Mouse (Mus musculus): ENCODE measurements around the gene Sspn. TPM values are rescaled to one million over a fixed set of nuclear protein-coding genes. Genes with fewer than 3 reads are reported as not detected.

The Sspn gene
- 0.05 TPM in 1 of 2 replicates, not detected in the other for total RNA-seq (2017)

DNA sequence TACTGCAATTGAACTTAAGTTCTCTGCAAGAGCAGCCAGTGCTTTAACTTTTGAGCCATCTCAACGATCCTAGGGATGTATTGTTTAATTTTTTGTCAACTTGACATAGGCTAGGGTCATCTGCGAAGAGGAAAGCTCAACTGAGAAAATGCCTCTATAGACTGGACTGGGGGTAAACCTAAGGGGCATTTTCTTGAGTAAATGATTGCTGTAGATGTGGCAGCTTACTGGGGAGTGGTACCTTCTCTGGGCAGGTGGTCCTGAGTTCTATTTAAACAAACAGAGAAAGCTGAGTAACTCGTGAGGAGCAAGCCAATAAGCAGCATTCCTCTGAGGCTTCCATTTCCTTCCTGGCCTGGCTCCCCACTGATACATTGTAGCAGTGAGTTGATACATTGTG, at the start of gene Sspn:
Gene Sspn, plus strand, starts transcription at position 301 of the 400 bp plus-strand sequence.
- ATAC-seq (replicated peaks in 1 of 2; ENCODE audit: insufficient read depth in 1 of 2, low FRiP score in 2 of 2, low TSS enrichment in 1 of 2, low read depth in 1 of 2, poor library complexity in 2 of 2, severe bottlenecking in 2 of 2) = no peak

DNA sequence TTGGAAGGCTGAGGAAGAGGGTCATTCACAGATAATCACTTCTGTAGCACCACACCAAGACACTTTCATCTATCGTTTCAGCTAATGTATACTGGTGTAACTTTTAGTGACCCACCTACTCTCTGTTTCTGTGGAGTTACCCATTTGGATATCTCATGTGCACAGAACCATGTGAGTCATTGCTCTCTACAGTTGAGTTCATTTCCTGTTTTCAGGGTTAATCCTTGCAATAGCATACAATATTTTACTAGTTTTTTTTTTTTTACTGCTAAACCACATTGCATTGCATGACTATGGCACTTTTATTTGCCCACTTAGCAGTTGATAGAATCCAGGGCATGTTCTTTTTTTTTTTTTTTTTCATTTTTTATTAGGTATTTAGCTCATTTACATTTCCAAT, 48.4 kb upstream of the Sspn start:
- peak; percentile 37 to 50; a peak in 2 of 4 replicates for ATAC-seq (replicated peaks in 1 of 2; ENCODE audit: insufficient read depth in 1 of 2, low FRiP score in 2 of 2, low TSS enrichment in 1 of 2, low read depth in 1 of 2, poor library complexity in 2 of 2, severe bottlenecking in 2 of 2)

DNA sequence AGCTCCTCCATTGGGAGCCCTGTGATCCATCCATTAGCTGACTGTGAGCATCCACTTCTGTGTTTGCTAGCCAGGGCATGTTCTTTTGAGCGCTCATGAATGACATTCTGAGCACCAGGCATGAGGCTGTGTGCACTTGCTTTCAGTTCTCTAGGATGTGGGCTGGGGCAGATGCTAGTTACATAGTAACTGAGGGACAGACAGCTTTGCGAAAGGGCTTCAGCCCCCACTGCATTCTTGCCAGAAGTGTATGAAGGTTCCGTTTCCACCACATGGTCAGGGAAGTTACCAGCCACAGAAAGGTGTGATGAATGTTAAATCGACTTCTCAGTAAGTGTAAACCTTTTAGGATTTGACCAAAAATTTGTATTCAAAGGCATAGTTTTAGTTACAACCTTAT, 47.8 kb upstream of the Sspn start:
- peak; percentile 54 to 72 for ATAC-seq (replicated peaks in 1 of 2; ENCODE audit: insufficient read depth in 1 of 2, low FRiP score in 2 of 2, low TSS enrichment in 1 of 2, low read depth in 1 of 2, poor library complexity in 2 of 2, severe bottlenecking in 2 of 2)

DNA sequence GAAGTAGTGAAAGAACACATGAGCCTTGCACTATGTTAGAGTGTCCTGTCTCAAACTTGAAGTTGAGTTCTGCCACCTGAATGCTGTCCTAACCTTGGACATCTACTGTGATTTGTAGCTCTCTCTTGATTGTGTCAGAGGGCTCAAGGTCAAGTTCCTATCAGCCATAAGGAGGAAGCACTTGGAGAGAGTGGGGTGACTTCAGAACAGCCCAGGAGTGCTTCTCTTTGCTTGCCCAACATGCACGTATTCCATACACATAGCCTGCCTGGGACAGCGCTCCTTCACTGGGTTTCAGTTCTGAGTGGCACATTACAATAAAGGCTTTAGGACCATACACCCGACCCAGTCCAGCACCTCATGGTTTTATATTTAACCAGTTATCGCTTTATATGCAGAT, 46.4 kb upstream of the Sspn start:
- ATAC-seq (replicated peaks in 1 of 2; ENCODE audit: insufficient read depth in 1 of 2, low FRiP score in 2 of 2, low TSS enrichment in 1 of 2, low read depth in 1 of 2, poor library complexity in 2 of 2, severe bottlenecking in 2 of 2) = no peak

DNA sequence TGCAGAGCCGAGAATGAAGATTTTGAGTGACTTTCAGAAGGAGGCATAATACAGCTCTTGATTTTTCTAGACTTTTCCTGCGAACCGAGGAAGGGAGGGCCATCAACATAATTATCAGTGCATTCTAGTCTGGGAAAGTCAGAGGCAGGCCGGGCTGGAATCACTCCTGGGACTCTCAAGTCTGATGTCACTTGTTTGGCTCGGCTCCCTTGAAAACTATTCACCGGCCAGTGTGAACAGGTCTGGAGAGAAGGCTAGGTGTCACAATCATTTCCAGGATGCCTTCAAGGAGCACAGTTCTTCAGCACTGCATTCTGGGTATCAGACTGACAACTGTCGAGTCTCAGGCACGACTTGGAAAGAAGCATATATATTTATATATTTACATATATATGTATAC, 45.2 kb upstream of the Sspn start:
- no peak for ATAC-seq (replicated peaks in 1 of 2; ENCODE audit: insufficient read depth in 1 of 2, low FRiP score in 2 of 2, low TSS enrichment in 1 of 2, low read depth in 1 of 2, poor library complexity in 2 of 2, severe bottlenecking in 2 of 2)

DNA sequence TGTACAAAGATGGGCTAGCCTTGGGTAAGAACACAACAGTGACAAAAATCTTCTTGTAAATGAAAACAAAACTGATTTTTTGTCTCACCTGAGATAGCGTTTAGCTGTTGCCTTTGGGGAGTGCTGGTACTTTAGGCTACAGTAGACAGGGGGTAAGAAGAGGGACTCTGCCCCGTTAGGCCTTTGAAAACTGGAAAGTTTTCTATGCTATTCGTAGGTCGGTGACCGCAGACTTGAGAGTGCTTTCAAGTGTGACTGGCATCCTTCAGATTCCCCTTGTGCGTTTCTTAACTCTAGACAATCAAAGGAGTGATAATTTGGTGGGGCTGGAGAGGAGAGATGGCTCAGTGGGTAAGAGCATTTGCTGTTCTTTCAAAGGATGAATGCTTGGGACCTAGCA, 43.7 kb upstream of the Sspn start:
- ATAC-seq (replicated peaks in 1 of 2; ENCODE audit: insufficient read depth in 1 of 2, low FRiP score in 2 of 2, low TSS enrichment in 1 of 2, low read depth in 1 of 2, poor library complexity in 2 of 2, severe bottlenecking in 2 of 2) = no peak

DNA sequence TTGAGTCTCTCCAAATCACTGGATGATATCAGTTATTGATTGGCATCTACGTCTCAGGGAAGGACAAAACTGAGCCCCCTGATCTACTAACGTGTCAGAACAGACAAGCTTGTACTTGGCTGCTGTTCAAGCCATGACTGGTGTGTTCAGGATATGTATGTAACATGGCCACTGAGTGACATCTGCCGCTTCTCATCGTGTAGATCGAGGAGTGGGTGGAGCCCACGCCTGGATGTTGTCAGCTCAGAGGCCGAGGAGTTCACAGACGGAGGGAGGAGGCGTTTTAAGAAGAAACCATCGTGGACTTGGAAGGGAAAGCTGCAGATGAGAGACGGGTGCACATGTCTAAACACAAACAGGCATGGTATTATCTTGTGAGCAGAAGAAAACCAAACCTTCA, 39.5 kb upstream of the Sspn start:
- ATAC-seq (replicated peaks in 1 of 2; ENCODE audit: insufficient read depth in 1 of 2, low FRiP score in 2 of 2, low TSS enrichment in 1 of 2, low read depth in 1 of 2, poor library complexity in 2 of 2, severe bottlenecking in 2 of 2) = no peak

DNA sequence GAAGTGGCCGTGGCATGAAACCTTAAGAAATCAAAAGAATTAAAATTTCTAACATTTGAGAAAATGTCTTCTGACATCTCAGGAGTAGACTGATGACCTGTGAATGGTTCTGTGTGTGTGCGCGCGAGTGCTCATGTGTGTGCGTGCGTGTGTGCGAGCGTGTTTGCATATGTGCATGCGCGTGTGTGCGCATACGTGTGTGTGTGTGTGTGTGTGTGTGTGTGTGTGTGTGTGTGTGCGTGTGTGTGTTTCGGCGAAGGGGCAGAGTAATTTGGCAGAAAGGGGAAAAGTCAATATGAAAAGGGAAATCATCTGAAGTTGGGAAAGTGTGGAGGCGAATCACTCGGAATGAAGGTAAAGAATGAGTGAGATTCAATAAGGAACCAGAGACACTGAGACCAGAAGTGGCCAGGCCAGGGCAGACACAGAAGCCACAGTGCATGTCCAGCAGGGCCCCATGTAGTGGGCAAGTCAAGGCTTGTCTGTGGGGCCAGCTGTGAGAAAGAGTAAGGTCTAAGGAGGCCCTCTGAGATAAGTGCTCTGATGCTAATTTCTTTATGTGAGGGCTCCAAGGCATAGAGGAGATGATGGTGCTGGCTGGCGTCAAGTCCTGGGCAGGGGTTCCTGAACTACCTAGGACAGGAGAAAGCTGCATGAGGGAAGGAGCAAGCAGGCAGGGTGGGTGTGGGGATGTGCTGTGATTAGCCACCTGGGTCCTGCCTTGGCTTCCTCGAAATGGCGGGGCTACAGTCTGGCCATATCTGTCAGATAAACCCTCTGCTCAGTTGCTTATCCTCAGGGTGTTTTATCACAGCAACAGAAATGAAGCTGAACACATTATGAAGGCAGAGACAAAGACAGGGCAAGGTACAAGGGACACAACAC, 38.8 kb upstream of the Sspn start:
- ATAC-seq (replicated peaks in 1 of 2; ENCODE audit: insufficient read depth in 1 of 2, low FRiP score in 2 of 2, low TSS enrichment in 1 of 2, low read depth in 1 of 2, poor library complexity in 2 of 2, severe bottlenecking in 2 of 2) = no peak

DNA sequence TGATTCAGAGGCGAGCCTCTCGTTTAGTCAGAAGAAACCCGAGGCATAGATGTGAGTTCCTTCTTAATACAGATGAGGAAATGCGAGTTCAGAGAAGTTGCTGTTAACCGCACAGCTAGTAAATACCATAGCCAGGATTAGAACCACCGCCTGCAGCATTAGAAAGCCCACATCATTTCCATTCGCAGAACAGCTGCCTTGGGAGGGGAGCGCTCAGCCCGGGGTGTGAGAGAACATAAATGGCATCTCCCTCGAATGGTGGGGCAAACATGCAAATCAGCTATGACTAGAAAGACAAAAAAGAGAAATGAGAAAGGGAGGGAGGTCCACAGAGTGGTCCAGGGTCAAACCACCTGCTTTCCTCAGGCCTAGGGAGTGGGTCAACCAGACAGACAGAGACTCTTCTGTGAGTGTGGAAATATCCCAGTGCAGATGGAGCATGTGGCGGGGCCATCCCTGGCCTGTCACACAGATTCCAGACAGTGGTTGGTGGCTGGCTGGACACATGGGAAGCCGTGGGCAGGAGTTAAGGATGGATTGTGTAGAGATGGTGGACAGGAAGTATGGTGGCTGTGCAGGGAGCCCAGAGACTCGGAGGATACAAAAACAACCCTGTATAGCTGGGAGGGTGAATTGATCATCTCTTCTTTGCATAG, 37.9 kb upstream of the Sspn start:
- ATAC-seq (replicated peaks in 1 of 2; ENCODE audit: insufficient read depth in 1 of 2, low FRiP score in 2 of 2, low TSS enrichment in 1 of 2, low read depth in 1 of 2, poor library complexity in 2 of 2, severe bottlenecking in 2 of 2) = peak in 1 of 2 experiments; percentile 10; a peak in 1 of 4 replicates

DNA sequence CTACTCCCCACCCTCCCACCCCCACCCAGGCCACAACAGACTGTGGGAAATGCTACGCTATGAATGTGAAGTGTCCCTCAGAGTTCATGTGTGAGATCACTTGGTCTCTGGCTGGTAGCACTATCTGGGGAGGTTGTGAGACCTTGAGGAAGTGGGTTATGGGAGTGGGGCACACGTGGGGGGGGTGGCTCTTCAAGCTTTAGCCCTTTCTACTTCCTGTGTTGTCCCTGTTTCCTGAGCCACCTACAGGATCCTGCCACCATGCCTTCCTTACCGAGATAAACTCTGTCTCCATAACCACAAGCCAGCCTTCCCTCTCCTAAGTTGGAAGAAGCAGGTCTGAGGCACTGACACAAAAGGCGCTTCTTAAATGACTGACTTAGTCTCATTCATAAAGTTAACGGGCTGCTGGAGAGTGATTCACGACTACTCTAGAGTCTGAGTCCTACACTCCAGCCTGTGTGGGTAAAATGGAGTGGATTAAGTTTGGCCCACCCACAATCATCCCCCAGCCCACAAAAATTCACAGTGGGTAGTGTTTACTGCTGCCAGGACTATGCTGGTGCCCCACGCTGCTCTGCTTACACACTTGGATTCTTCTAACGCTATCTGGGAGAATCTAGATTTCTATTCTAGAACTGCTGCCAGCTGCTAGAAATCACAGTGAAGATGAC, 36.6 kb upstream of the Sspn start:
- peak; percentile 53 to 56 for ATAC-seq (replicated peaks in 1 of 2; ENCODE audit: insufficient read depth in 1 of 2, low FRiP score in 2 of 2, low TSS enrichment in 1 of 2, low read depth in 1 of 2, poor library complexity in 2 of 2, severe bottlenecking in 2 of 2)

DNA sequence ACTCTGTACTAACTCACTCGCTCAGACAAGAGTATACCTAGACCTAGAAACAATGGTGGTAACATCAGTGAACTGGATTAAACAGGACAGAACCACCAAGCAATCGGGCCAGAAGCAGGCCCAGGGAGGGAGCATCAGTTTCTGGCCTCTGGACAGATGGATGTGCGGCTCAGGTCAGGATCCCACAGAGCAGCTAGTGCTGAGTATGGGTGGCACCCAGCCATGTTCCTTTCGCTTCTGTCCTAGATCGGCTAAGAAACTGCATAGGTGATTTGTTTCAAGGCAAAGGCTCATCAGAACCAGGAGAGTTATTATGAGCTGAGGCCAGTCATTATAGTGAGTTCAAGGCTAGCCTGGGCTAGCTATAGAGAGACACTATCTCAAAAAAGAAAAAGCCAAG, 27.3 kb upstream of the Sspn start:
- ATAC-seq (replicated peaks in 1 of 2; ENCODE audit: insufficient read depth in 1 of 2, low FRiP score in 2 of 2, low TSS enrichment in 1 of 2, low read depth in 1 of 2, poor library complexity in 2 of 2, severe bottlenecking in 2 of 2) = no peak

DNA sequence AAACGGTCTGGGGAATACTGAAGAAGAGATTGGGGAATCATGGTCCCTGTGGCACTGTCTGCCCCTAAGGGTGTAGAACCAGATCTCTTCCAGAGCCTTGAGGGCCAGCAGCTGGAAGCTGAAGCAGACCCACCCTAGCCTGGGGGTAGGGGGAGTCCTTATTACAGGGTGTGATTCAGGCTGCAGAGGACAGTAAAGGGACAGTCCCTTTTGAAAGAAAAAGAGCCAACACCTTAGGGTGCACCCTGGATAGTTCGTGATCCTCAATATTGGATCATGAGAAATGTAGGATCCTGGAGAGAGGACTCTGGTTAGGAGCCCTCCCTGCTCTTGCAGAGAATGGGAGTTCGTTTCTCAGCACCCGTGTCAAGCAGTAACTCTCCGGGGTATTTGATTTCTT, 26.8 kb upstream of the Sspn start:
- no peak for ATAC-seq (replicated peaks in 1 of 2; ENCODE audit: insufficient read depth in 1 of 2, low FRiP score in 2 of 2, low TSS enrichment in 1 of 2, low read depth in 1 of 2, poor library complexity in 2 of 2, severe bottlenecking in 2 of 2)

DNA sequence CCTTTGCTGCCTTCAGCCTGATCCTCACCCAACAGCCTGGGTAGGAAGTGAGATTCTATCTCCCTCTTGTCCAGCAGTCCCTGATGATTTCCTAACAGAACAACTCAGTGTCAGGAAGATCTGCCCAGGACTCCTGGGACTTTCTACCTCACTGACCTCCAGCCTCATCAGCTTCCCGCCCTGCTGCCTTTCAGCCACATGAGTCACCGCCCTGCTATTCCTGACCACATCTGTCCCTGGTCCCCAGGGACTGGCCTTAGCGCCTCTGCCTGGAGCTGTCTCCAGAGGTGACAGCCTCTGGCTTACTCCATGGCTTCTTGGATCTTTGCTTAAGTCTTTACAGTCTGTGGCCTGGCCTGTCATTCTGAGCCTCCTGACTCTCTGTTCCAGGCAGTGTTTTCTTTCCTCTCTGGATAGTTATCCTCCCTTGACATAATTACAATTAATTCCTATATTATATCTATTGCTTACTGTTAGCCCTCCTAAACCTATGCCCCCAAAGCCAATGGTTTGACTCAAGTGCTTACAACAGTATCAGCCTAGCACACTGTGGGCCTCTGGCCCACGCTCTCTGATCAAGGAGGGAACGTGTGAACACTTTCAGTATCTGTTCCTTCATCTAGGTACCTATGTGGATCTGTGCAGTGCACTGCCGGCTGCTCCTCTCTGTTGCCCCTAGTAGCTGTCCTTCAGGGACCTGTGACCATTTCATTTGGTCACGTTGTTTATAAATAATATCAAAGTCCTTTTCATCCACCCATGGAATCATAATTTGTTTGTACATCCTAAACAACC, 25.1 kb upstream of the Sspn start:
- no peak for ATAC-seq (replicated peaks in 1 of 2; ENCODE audit: insufficient read depth in 1 of 2, low FRiP score in 2 of 2, low TSS enrichment in 1 of 2, low read depth in 1 of 2, poor library complexity in 2 of 2, severe bottlenecking in 2 of 2)

DNA sequence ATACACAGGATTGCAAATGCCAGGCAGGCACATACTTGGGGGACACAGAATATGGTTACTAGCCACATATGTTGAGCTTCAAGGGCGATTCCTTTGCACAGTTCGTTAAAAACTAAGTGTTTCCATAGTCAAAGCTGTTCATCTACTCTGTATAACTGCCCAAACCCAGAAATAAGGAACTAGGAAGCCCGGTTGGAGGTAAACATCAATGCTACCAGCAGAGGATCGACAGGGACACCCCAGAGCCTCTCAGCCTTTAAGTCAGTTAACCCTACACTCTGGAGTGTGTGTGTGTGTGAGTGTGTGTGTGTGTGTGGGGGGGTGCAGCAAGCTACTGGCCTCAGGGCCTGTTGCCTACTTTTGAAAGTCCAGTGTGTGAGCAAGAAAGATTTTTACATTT, 21.5 kb upstream of the Sspn start:
- peak; percentile 71 to 77; a peak in 3 of 4 replicates for ATAC-seq (replicated peaks in 1 of 2; ENCODE audit: insufficient read depth in 1 of 2, low FRiP score in 2 of 2, low TSS enrichment in 1 of 2, low read depth in 1 of 2, poor library complexity in 2 of 2, severe bottlenecking in 2 of 2)

DNA sequence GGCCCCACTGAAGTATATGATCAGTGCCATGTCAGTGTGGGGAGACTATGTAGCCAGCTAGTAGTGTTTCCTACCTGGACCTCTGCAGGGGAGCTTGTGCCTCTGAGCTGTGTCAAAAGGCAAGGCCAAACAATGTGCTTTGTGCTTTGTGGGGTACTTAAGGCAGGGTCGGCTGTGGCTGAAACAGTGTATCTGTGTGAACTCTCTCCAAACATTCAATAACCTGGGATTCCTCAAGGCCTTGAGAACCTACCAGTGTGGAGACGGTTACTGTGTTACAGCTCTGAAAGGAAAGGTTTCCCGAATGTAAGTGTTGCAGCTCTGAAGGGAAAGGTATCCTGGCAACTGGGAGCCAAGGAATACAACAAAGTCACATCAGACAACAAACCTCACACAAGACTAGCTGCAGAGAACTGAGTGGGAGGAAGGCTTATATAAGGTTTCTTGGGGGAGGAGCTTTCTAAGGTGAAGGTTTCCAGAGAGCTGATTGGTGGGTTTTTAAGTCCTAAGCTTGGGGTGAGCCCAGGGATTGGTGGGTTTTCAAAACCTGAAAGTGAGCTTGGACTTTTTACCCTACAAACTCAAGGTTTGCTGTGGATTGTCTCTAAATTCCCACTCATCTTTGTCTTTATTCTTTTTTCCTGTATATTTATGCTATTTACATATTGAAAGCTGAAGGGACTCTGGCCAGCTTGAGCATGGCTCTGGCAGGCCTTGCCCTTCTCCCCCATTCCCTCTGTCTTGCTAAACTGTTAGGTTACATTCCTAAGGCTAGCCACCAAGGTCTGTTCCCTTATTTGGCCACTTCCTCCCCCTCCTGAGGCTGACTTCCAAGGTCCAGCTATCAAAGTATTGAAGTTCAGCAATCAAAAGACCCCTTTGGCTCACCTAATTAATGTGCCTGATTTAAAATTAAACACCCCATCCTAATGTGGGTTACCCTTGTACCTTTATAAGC, 20.7 kb upstream of the Sspn start:
- ATAC-seq (replicated peaks in 1 of 2; ENCODE audit: insufficient read depth in 1 of 2, low FRiP score in 2 of 2, low TSS enrichment in 1 of 2, low read depth in 1 of 2, poor library complexity in 2 of 2, severe bottlenecking in 2 of 2) = no peak

DNA sequence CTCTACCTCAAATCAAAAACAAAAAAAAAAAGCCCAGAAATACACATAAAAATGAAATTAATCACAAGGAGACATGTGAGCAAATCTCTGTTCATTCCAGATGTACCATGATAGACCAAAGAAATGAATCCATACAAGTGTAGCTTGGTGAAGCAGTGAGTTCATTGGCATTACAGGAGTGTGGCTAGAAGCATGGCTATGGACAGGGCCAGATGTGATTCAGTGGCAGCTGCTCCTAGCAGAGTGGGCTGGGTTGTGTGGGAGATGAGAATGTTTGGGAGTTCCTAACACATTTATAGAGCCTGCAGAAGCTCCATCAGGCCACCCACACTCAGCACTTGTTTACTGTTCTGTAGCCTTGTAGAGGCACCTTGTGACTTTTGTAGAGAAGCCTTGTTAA, 19.2 kb upstream of the Sspn start:
- no peak for ATAC-seq (replicated peaks in 1 of 2; ENCODE audit: insufficient read depth in 1 of 2, low FRiP score in 2 of 2, low TSS enrichment in 1 of 2, low read depth in 1 of 2, poor library complexity in 2 of 2, severe bottlenecking in 2 of 2)
